Mouse (Mus musculus): ENCODE data around the gene Aldob. TPM values are rescaled to one million over a fixed set of nuclear protein-coding genes. Genes with fewer than 3 reads are reported as not detected.

Gene Aldob
- polyA plus RNA-seq, 1 experiment from 2014 or later = 0.18 TPM

- Histone ChIP-seq H3K4me1 (peaks cover 11% of the 10 kb centered on the region), H3K36me3 (no peaks in the 10 kb centered on the region), H3K9ac (replicated peaks) (no peak overlapping the region), H3K4me2 (replicated peaks) (no peak overlapping the region), H3K27ac (replicated peaks) (no peak overlapping the region), H3K4me3 (no peak overlapping the region), H3K9me3 (no peaks in the 10 kb centered on the region), H3K27me3 (no peaks in the 10 kb centered on the region)
- 90% methylated on average over 2 of the region's 2 CpGs for WGBS
- no peak for ATAC-seq (replicated peaks)
Observed at GRCm38 (mm10) chr4:49558181-49558580, 8.8 kb upstream of the Aldob start.

DNA sequence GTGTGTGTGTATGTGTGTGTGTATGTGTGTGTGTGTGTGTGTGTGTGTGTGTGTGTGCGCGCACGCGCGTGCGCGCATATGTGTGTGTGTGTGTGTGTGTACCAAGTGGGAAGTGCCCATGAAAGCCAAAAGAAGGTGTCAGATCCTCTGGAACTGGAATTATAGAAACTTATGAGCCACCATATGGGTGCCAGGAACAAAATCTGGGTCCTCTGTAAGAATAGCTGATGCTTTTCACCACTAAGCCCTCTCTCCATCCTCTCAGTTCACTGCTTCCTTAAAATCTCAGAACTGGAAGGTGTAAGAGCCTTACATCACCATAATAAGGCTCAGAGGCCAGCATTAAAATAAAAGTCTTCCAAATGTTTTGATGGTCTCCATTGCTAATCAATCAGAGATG is 8.0 kb upstream of the Aldob start:
- ATAC-seq (replicated peaks) = no peak
- Histone ChIP-seq H3K4me3 (no peak overlapping the region), H3K27me3 (no peaks in the 10 kb centered on the region), H3K9ac (replicated peaks) (no peak overlapping the region), H3K4me1 (peaks cover 11% of the 10 kb centered on the region), H3K9me3 (no peaks in the 10 kb centered on the region), H3K36me3 (no peaks in the 10 kb centered on the region), H3K27ac (replicated peaks) (no peak overlapping the region), H3K4me2 (replicated peaks) (no peak overlapping the region)
- WGBS = 95% methylated on average over 7 of the region's 7 CpGs

GRCm38 (mm10) chr4:49553380-49553779 is 4.0 kb upstream of the Aldob start:
- Histone ChIP-seq H3K27ac (replicated peaks) (no peak overlapping the region), H3K4me2 (replicated peaks) (no peak overlapping the region), H3K27me3 (no peaks in the 10 kb centered on the region), H3K4me3 (no peak overlapping the region), H3K4me1 (no peaks in the 10 kb centered on the region), H3K9ac (replicated peaks) (no peak overlapping the region), H3K9me3 (no peaks in the 10 kb centered on the region), H3K36me3 (no peaks in the 10 kb centered on the region)
- no peak for ATAC-seq (replicated peaks)
- WGBS = 87% methylated on average over 5 of the region's 5 CpGs

DNA sequence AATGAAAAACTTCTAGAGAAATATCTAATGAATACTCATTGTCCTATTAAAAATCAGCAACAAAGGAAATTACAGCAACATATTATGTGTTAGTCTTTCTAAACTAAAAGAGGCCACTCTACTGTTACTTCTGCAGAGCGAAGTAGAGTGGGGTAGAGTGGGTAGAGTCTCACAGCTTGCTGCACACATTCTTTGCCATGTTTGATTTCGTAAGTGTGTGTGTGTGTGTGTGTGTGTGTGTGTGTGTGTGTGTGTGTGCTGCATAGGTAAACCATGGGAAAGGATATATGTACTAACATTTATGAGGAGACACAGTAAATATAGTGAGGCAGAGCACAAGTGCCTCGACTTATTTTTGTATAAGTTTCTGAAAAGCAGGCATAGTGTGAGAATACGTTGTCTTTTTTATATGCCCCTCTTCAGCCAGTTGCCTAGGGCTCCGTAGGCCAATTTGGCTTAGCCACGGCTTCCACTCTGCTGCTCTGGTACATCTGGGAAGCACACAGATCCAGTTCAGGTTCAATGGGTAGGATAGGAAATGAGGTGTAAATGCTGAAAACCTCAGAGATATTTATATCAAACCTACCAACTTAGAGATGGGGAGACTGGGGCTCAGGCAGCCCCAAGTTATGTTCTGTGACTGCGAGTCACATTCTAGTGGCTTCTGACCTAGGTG is 1.7 kb downstream of the Aldob start:
- H3K4me1 ChIP-seq = no peaks in the 10 kb centered on the region
- H3K27ac ChIP-seq (replicated peaks) = no peak overlapping the region
- no peaks in the 10 kb centered on the region for H3K27me3 ChIP-seq
- no peak for ATAC-seq (replicated peaks)
- H3K4me3 ChIP-seq = no peak overlapping the region
- no peak overlapping the region for H3K4me2 ChIP-seq (replicated peaks)
- no peak overlapping the region for H3K9ac ChIP-seq (replicated peaks)
- 89% methylated on average over 7 of the region's 7 CpGs for WGBS
- no peaks in the 10 kb centered on the region for H3K9me3 ChIP-seq
- H3K36me3 ChIP-seq = no peaks in the 10 kb centered on the region

DNA sequence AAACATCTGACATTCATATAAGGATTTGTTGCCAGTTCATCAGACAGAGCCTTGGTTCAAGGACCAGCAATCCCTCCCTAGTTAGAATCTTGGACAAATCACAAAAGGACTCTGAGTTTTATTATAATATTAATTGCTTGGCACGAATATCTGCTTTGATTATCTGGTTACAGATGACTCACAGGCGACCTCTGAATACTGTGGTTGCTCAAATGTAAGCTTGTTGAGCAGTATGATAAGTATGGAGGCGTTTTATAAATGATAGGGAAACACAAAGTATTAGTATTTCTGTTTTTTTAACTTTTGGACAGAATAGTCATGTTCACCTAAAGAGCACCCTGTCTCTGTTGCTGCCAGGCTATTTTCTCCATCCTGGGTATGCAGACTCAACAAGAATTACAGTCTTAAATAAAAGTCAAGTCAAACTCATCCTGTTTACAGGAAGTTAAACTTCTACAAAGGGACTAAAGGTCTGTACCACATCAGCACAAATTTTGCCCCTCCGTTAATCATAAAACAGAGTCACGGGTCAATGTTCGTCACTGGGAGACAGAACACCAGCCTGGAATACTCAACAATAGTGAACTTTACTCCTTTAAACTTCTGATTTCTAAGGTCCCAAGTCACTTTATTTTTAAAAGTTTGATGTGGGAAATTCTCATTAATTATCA is 2.3 kb downstream of the Aldob start:
- Histone ChIP-seq H3K36me3 (no peaks in the 10 kb centered on the region), H3K9me3 (no peaks in the 10 kb centered on the region), H3K27ac (replicated peaks) (no peak overlapping the region), H3K4me3 (no peak overlapping the region), H3K4me1 (no peaks in the 10 kb centered on the region), H3K9ac (replicated peaks) (no peak overlapping the region), H3K27me3 (no peaks in the 10 kb centered on the region), H3K4me2 (replicated peaks) (no peak overlapping the region)
- WGBS = 75% methylated on average over 6 of the region's 6 CpGs
- ATAC-seq (replicated peaks) = no peak

DNA sequence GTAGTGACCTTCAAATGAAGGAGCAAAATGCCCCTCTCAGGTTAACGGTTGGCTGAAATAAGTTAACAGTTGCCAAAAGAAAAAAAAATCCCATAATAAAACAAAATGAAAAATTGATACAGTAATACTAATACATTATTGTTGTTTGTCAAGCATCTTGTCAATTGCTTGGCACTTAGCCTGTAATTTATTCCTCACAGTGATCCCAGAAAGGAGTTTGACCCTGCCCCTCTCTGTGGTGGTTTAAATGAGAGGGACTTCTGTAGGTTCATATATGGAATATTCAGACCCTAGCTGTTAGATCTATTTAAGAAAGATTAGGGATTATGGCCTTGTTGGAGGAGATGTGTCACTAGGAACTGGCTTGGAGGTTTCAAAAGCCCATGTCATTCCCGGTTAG is 3.3 kb downstream of the Aldob start:
- no peak overlapping the region for H3K4me3 ChIP-seq
- ATAC-seq (replicated peaks) = no peak
- no peak overlapping the region for H3K9ac ChIP-seq (replicated peaks)
- H3K4me1 ChIP-seq = no peaks in the 10 kb centered on the region
- no peak overlapping the region for H3K27ac ChIP-seq (replicated peaks)
- no peak overlapping the region for H3K4me2 ChIP-seq (replicated peaks)
- no peaks in the 10 kb centered on the region for H3K36me3 ChIP-seq
- no peaks in the 10 kb centered on the region for H3K27me3 ChIP-seq
- H3K9me3 ChIP-seq = no peaks in the 10 kb centered on the region
- 88% methylated on average over 2 of the region's 2 CpGs for WGBS

- H3K36me3 ChIP-seq = no peaks in the 10 kb centered on the region
- no peaks in the 10 kb centered on the region for H3K9me3 ChIP-seq
- H3K27me3 ChIP-seq = no peaks in the 10 kb centered on the region
- no peaks in the 10 kb centered on the region for H3K4me1 ChIP-seq
- ATAC-seq (replicated peaks) = no peak
- no peak overlapping the region for H3K9ac ChIP-seq (replicated peaks)
- H3K4me3 ChIP-seq = no peak overlapping the region
- WGBS = 74% methylated on average over 3 of the region's 3 CpGs
- no peak overlapping the region for H3K4me2 ChIP-seq (replicated peaks)
- H3K27ac ChIP-seq (replicated peaks) = no peak overlapping the region
Observed at GRCm38 (mm10) chr4:49540966-49541365, 8.4 kb downstream of the Aldob start.

DNA sequence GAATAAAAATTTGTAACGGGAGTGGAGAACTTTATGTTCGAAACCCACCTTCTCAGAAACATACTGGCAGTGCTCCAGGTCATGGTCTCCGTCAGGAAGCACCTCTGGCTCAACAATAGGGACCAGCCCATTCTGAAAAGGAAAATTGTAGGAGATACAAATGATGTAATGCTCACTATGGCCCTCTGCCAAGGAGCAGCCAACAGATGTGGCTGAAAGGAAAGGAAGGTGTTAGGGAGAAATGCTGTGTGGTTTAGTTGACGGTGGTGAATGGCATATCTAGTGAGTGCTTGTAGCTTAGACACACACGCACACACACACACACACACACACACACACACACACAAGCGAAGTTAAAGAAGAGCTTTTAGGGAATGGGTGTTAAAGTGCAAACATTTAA is 9.7 kb downstream of the Aldob start:
- Histone ChIP-seq H3K36me3 (no peaks in the 10 kb centered on the region), H3K4me2 (replicated peaks) (no peak overlapping the region), H3K9me3 (no peaks in the 10 kb centered on the region), H3K9ac (replicated peaks) (no peak overlapping the region), H3K27ac (replicated peaks) (no peak overlapping the region), H3K4me1 (no peaks in the 10 kb centered on the region), H3K27me3 (no peaks in the 10 kb centered on the region), H3K4me3 (no peak overlapping the region)
- ATAC-seq (replicated peaks) = no peak
- WGBS = 52% methylated on average over 6 of the region's 6 CpGs

GRCm38 (mm10) chr4:49536671-49537070 is 12.7 kb downstream of the Aldob start:
- WGBS = 89% methylated on average over 4 of the region's 4 CpGs
- no peaks in the 10 kb centered on the region for H3K9me3 ChIP-seq
- no peak overlapping the region for H3K4me2 ChIP-seq (replicated peaks)
- H3K9ac ChIP-seq (replicated peaks) = no peak overlapping the region
- H3K4me3 ChIP-seq = no peak overlapping the region
- H3K27me3 ChIP-seq = no peaks in the 10 kb centered on the region
- ATAC-seq (replicated peaks) = no peak
- H3K27ac ChIP-seq (replicated peaks) = no peak overlapping the region
- H3K36me3 ChIP-seq = 0 out of 2 replicates have a peak, but pooled peaks cover 11% of the 10 kb centered on the region
- no peaks in the 10 kb centered on the region for H3K4me1 ChIP-seq

GRCm38 (mm10) chr4:49535675-49536294 is 13.6 kb downstream of the Aldob start:
- no peak for ATAC-seq (replicated peaks)
- Histone ChIP-seq H3K4me2 (replicated peaks) (no peak overlapping the region), H3K36me3 (peaks cover 15% of the 10 kb centered on the region), H3K4me3 (no peak overlapping the region), H3K9ac (replicated peaks) (no peak overlapping the region), H3K27me3 (no peaks in the 10 kb centered on the region), H3K4me1 (no peaks in the 10 kb centered on the region), H3K9me3 (no peaks in the 10 kb centered on the region), H3K27ac (replicated peaks) (no peak overlapping the region)
- 96% methylated on average over 4 of the region's 4 CpGs for WGBS

DNA sequence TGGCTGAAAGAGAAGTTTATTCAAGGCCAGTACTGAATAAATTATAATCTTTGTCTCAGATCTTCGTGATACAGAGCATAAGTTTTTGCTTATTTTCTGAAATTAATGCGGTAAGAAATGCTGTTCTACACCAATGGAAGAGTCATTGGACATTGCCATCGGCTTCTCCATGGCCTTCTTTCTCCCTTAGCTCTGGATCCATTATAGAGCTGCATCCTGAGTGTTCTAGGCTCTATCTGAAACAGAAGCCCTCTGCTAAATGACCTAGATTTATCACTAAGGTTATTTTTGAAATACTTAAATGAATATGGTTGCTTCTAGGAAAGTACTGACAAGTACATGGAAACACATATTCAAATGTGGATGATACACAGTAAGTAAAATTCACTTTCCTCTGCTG is 14.3 kb downstream of the Aldob start:
- Histone ChIP-seq H3K27ac (replicated peaks) (no peak overlapping the region), H3K27me3 (no peaks in the 10 kb centered on the region), H3K9ac (replicated peaks) (no peak overlapping the region), H3K36me3 (peaks cover 23% of the 10 kb centered on the region), H3K9me3 (peaks cover 4% of the 10 kb centered on the region; the same call in 1 of the 2 replicates), H3K4me3 (no peak overlapping the region), H3K4me2 (replicated peaks) (no peak overlapping the region), H3K4me1 (no peaks in the 10 kb centered on the region)
- no peak for ATAC-seq (replicated peaks)
- WGBS = 91% methylated on average over 3 of the region's 3 CpGs

GRCm38 (mm10) chr4:49522576-49522975 is 26.8 kb downstream of the Aldob start:
- Histone ChIP-seq H3K4me3 (peak overlapping the region; percentile 62), H3K27ac (replicated peaks) (peak overlapping the region; percentile 27), H3K27me3 (no peaks in the 10 kb centered on the region), H3K4me1 (peaks cover 32% of the 10 kb centered on the region), H3K36me3 (peaks cover 15% of the 10 kb centered on the region), H3K9me3 (no peaks in the 10 kb centered on the region), H3K4me2 (replicated peaks) (peak overlapping the region; percentile 70), H3K9ac (replicated peaks) (no peak overlapping the region)
- no peak for ATAC-seq (replicated peaks)
- 47% methylated on average over 9 of the region's 9 CpGs for WGBS

Data from forebrain, embryonic 15.5 days (tissue).